Mouse (Mus musculus): ENCODE measurements around the gene Tmem235. TPM values are rescaled to one million over a fixed set of nuclear protein-coding genes. Genes with fewer than 3 reads are reported as not detected.
A peak's percentile ranks its signal among the peaks of the same experiment; 100 is the strongest.

The Tmem235 gene
- total RNA-seq, 2 experiments from 2014 or later = not detected

DNA sequence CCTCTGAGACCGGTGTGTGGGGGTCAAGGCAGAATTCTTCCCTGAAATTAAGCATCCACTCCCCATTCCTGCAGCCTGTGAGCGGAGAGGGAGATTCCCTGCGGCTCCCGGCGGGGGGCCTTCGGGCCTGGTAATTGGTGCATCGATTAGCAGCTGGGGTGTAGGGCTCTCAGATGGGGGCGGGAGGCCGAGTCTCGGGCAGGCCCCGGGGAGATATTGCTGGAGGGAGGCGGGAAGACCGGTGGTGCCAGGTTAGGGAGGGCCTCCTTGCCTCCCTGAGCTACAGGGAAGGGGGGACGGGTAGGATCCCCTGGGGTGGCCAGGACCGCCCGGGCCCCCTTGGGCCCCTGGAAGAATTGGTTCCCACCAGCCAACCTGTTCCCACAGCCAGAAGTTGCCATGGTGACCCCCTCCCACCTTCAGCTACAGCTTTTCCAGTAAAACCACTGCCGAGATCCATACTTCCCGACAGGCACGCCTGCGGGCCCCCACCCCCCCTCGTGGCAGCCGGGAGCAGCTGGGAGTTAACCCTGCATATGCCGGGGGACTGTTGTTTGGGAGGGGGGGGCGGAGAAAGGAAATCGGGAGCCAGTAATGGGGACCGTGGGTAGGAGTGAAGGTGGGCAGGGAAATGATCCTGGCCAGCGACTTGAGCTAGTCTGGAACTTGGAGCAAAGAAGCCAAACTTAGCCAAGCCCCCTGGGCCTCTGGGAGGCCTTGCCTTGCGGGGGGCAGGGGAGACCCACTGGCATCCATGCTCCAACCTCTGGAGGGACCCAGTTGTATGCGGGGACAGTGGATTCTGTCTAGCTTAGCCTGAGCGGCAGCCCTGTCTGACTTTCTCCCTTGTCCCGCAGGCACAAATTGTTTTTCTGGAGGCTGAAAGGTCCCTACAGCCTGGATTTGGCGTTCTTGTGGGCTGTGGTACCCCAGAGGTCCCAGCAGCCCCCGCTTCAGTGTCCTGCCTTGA lies 28.6 kb downstream of the Tmem235 start:
- DNase-seq (ENCODE audit: low spot score in 2 of 2) = peak; percentile 58 to 75

DNA sequence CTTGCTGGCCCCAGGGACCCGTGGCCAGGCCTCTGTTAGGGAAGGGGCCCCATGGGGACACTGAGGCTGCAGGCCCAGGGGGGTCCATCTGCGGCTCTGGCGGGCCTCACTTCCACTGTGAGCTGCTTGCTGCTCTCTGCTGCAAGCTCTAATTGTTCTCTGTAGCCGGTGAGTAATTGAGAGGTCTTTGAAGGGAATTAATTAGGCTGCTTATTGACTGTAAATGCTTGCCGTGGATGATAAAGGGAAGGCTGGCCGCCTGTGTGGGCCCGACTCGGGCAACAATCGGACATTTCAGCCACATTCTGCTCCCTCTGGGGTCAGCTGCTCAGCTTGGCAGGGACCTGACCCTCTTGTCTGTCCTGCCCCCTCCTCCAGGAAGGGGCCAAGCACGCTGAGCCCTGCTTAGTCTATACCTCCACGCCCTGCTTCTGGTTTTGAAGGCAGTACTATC lies 29.4 kb downstream of the Tmem235 start:
- no peak for DNase-seq (ENCODE audit: low spot score in 2 of 2)

DNA sequence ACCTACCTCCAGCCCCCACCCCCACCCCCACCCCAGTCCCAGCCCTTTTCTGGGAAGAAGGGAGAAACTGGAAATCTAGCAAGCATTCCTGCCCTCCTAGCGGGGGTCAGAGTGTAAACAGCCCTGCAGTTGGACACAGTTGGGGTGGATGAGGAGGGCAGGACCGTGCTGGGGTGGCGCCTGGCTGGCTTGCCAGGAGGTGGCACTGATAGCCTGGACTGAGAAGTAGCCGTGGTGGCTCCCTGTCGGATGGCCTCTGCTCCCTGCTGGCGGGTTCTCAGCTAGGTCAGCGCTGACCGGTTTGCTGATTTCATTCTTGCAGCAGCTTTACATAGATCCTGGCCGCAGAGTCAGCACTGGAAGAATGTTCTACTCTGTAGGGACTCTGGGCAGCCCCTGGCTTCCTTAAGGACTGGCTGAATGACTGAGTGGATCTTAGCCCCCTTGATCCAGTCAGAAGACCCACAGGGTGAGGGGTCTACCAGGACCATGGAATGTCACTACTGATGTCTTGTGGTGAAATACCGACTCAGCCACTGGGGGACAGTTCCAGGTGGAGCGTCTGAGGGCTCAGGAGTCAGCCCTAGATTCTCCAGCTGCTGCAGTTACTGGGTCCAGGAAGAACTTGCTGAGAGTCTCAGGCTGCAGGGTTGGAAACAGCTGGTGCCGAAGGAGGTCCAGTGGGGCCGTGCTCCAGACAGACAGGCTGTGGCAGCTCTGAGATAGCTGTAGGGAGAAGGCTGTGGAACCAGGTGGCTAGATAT lies 30.1 kb downstream of the Tmem235 start:
- DNase-seq (ENCODE audit: low spot score in 2 of 2) = peak in 1 of 2 experiments; percentile 72

DNA sequence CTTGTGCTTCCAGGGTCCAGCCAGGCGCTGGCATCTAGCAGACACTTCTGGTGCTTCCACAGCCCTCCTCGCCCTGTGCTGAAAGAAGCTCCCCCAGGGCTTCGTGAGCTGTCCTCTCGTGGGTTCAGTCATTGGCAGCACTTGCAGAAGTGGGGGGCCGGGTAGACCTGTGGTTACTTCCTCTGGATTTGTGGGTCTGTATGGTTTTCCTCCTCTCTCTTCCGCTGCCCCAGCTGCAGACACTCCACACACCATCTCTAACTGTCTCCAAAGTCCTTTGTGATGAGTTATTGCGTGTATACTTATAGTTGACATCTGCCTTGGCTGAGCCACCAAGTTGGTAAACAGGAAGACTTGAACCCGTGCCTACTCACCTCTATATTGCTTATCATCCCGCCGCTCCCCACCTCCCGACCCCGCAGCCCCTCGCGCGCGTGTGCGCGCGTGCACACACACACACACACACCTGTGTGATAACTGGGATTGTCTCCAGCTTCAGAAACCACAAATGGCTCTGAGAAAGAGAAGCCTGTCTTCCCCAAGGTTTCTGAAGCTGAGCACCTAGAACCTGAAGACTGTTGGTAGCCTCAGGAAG lies 31.1 kb downstream of the Tmem235 start:
- no peak for DNase-seq (ENCODE audit: low spot score in 2 of 2)

DNA sequence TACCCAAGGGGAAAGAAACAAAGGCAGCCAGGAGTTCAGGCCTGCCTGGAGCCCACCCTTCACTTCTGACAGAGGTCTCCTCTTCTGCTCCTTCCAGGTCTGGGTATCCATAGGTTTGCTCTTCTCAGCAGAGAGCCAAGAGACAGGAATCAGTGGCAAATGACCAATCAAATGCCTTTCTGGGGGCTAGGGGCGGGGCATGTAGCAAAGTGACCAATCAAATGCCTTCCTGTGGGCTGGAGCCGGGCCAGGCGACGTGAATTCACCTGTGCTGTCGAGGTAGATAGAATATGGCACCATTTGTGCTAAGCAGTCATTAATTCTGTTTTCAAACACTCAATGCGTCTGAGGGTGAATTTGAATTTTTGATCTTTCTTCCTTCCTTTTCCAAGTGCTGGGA lies 31.6 kb downstream of the Tmem235 start:
- DNase-seq (ENCODE audit: low spot score in 2 of 2) = no peak

DNA sequence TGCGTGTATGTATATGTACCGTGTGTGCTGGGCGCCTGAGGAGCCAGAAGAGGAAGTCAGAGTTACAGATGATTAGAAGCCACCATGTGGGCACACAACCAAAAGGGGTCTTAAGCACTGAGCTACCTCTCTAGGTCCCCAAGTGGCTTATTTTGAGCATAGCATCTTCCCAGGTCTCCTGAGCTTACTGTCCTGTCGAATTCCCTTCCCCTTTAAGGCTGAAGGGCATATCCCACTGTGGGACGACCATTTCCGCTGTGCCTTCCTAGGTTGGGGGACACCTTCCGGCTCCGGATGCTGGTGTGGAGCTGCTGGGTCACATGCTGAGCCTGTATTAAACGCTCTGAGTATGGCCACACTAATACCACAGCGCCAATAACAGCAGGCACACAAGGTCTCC lies 34.1 kb downstream of the Tmem235 start:
- DNase-seq (ENCODE audit: low spot score in 2 of 2) = no peak

DNA sequence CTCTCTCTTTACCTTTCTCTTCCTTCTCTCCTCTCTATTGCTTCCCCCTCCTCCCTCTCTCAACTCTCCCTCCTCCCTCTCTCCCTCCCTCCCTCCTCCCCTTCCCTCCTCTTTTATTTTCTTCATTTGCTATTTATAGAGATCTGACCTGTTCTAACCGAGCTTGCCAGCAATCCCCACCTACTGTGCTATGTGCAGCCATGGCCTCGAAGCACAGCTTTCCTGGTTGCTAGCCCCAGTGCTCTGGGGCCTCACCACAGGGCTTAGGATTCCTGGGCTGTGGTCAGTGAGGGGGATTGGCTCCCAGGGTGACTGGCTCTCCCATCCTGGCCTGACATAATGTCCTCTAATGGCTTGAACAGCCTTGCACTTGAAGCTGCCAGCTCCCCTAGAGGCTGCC lies 36.0 kb downstream of the Tmem235 start:
- no peak for DNase-seq (ENCODE audit: low spot score in 2 of 2)

DNA sequence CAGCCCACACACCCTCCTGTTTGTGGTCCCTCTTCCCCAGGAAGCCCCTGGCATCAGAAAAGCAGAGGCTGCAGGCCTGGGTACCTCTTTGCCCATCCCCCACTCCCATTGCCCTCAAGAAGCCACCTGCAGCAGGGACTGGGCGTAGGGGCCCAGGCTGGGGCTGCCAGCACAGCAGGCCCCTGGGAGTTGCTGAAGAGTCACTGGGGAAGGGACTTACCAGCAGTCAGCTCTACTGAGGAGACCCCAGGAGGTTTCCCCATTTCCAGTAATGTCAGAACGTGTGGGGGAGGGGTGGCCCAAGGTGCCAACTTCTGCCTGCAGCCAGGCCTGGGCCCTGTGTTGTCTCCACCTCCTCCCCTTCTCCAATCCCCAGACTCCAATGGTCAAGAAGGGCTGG lies 41.7 kb downstream of the Tmem235 start:
- no peak for DNase-seq (ENCODE audit: low spot score in 2 of 2)

DNA sequence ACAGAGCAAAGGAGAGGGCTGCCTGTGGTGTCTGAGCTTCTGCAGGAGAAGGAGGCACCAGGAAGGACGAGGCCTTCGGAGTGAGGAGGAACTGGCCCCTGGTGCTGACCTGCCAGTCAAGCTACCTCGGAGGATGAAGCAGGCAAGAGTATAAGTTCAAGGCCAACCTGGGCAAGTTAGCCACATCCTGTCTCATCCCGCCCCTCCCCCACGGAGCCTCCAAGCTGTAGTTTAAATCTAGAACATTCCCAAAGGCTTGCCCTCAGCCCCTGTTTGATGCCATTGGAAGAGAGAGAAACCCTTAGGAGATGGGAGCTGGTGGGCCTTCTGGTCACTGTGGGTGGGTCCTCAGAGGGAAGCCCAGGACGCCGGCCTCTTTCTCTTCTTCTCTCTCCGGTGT lies 43.9 kb downstream of the Tmem235 start:
- DNase-seq (ENCODE audit: low spot score in 2 of 2) = no peak

DNA sequence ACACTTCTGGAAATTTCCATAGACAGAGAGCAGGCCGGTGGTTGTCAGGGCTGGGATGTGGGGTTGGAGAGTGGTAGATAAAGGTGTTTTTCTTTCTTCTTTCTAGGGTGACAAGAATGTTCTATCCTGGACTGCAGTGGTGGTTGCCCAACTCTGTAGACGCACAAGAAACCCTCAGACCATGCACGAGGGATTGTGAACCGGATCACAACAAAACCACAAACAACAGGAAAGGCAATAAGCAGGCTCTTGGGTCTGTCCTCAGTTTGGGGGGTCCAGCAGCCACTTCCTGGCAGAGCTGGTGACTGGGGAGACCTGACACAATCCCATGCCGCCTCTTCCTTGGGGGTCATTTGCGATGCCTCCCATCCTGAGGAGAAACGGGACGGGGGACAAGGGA lies 48.8 kb downstream of the Tmem235 start:
- no peak for DNase-seq (ENCODE audit: low spot score in 2 of 2)

DNA sequence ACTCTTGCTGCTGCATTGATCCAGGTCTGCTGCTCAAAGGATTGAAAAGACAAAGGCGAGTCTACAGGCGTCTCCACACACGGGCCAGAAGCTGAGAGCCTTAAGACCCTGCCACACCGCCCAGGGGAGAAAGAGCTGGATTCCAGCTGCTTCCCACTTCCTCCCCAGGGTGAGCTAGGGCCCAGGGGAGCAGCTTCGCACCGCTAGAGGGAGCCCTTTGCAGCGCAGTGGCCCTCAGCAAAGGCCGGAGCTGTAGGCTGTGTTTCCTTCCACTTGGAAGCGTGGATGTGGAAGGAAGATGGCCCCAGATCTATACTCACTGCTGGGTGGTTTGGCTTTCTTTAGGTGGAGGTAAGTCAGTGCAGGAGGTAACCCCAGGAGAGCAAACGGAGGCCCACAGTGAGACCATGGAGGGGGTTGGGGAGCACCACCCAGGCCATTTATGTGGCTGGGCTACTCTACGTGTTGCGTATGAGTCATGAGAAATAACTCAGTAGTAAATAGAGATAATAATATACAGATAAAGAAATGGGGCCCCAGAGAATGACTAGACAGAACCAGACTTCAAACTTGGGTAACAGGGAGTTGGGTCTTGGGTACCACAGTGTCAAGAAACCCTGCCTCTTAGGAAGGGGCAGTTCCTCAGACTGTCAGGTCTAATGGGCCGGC lies 52.3 kb downstream of the Tmem235 start:
- peak; percentile 71 to 80 for DNase-seq (ENCODE audit: low spot score in 2 of 2)

DNA sequence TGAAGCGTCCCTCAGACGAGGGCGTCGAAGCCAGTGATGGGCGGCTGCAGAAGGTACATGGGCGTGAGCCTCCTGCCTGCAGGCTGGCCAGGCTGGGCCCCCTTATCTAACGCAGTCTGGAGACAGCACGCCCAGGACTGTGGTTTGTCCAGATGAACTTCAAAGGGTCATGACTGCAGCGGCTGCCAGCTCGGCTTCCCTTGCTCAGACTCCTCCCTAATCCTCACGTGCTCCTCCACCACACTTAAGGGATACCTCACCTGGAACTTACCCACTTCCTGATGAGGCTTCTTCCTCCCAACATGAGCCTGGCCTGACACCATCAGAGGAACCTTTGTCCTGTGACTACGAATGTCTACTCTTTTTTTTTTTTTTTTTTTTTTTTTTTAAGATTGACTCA lies 54.0 kb downstream of the Tmem235 start:
- DNase-seq (ENCODE audit: low spot score in 2 of 2) = no peak

Other genes starting within 250 kb of the Tmem235 start
- gene Tnrc6c, start 206.5 kb upstream of the Tmem235 start, total RNA-seq (2021) = 10 to 100 TPM; 33.0 to 34.2 TPM
- gene Tmc8, start 78.7 kb upstream of the Tmem235 start, total RNA-seq (2021) = 1 to 10 TPM; 1.8 to 2.0 TPM
- gene Tmc6, start 78.6 kb upstream of the Tmem235 start, total RNA-seq (2021) = 10 to 100 TPM; 17.9 to 25.2 TPM
- gene 6030468B19Rik, start 63.1 kb upstream of the Tmem235 start, total RNA-seq (2021) = not detected
- gene Gm20708, start 51.1 kb upstream of the Tmem235 start, total RNA-seq (2021) = 1 to 10 TPM; 3.3 to 3.6 TPM
- 10 to 100 TPM; 87.9 to 88.6 TPM for gene Syngr2, start 51.1 kb upstream of the Tmem235 start, total RNA-seq (2021)
- gene Afmid, start 34.8 kb upstream of the Tmem235 start, total RNA-seq (2021) = 1 to 10 TPM; 6.1 to 9.6 TPM
- gene Tk1, start 34.7 kb upstream of the Tmem235 start, total RNA-seq (2021) = 10 to 100 TPM; 38.4 to 43.9 TPM
- 10 to 100 TPM; 23.2 to 25.2 TPM for gene Birc5, start 11.5 kb upstream of the Tmem235 start, total RNA-seq (2021)
- gene Tha1, start 12.7 kb downstream of the Tmem235 start, total RNA-seq (2021) = 1 to 10 TPM; 4.5 to 5.2 TPM
- 10 to 100 TPM; 14.0 to 14.8 TPM for gene Socs3, start 109.3 kb downstream of the Tmem235 start, total RNA-seq (2021)
- 10 to 100 TPM; 21.6 to 24.6 TPM for gene Pgs1, start 125.5 kb downstream of the Tmem235 start, total RNA-seq (2021)